ENCODE assay signal across 13 mouse cellular contexts in genomic region chr9:61325931-61326351, GRCm38 (mm10). TPM values are rescaled to one million over a fixed set of nuclear protein-coding genes. Genes with fewer than 3 reads are reported as not detected.
DNase-seq lines count a peak whose midpoint lies in the region; ATAC-seq lines count a peak whose summit lies in the region.
"Had no signal": no experiment of that assay in that cellular context is flagged by ENCODE, and none has a peak within 500 bp of the region (broad histone marks: within the 10 kb centered on the region; RNA-seq: fewer than 3 reads in every experiment).

No protein-coding gene starts in this region.

- no peak overlapping the region for H3K9ac ChIP-seq in midbrain, embryonic 15.5 days
- no peak overlapping the region for H3K9ac ChIP-seq in hindbrain, embryonic 12.5 days
- H3K9ac ChIP-seq: forebrain, embryonic 15.5 days; heart, embryonic 13.5 days; liver, embryonic 13.5 days had no signal

- peak; percentile 32 for DNase-seq in gastrocnemius, postnatal 14 days
- DNase-seq in gastrocnemius, postnatal 4 days (ENCODE audit: low spot score in 2 of 2): no peak
- no peak for DNase-seq in midbrain, embryonic 10.5 days (ENCODE audit: low spot score)
- peak; percentile 90 to 95 for DNase-seq in adrenal gland, adult (ENCODE audit: inconsistent age in 2 of 2, low spot score in 1 of 2)
- DNase-seq in cerebellum, postnatal 36 days: no peak
- no peak for DNase-seq in frontal cortex, postnatal 25 days (ENCODE audit: low spot score in 2 of 2)
- DNase-seq: liver, embryonic 13.5 days; thymus, postnatal 25 days had no signal

- no peak overlapping the region for H3K4me2 ChIP-seq in midbrain, embryonic 15.5 days
- H3K4me2 ChIP-seq in hindbrain, embryonic 12.5 days (replicated peaks): no peak overlapping the region
- H3K4me2 ChIP-seq: forebrain, embryonic 15.5 days; heart, embryonic 13.5 days; liver, embryonic 13.5 days had no signal

- intact Hi-C loops in gastrocnemius, postnatal 14 days (cut with DNase I; ENCODE audit: low total_unique reads): no loop called here

- H3K27ac ChIP-seq in midbrain, embryonic 10.5 days (replicated peaks): peak overlapping the region; percentile 13; the same call in 1 of the 2 replicates
- H3K27ac ChIP-seq in midbrain, embryonic 15.5 days: no peak overlapping the region
- H3K27ac ChIP-seq in hindbrain, embryonic 12.5 days: peak overlapping the region; percentile 72
- H3K27ac ChIP-seq: forebrain, embryonic 15.5 days; heart, embryonic 13.5 days; liver, embryonic 13.5 days had no signal

- no peaks in the 10 kb centered on the region for H3K9me3 ChIP-seq in midbrain, embryonic 10.5 days (replicated peaks)
- no peaks in the 10 kb centered on the region for H3K9me3 ChIP-seq in midbrain, embryonic 15.5 days
- H3K9me3 ChIP-seq in hindbrain, embryonic 12.5 days (replicated peaks): no peaks in the 10 kb centered on the region
- H3K9me3 ChIP-seq: forebrain, embryonic 15.5 days; heart, embryonic 13.5 days; liver, embryonic 13.5 days had no signal

- 46% methylated on average over 7 of the region's 7 CpGs for WGBS in midbrain, embryonic 10.5 days
- 33% methylated on average over 7 of the region's 7 CpGs for WGBS in midbrain, embryonic 15.5 days
- 28% methylated on average over 7 of the region's 7 CpGs for WGBS in hindbrain, embryonic 12.5 days

- H3K4me3 ChIP-seq in midbrain, embryonic 10.5 days: no peak overlapping the region
- H3K4me3 ChIP-seq in midbrain, embryonic 15.5 days: no peak overlapping the region
- no peak overlapping the region for H3K4me3 ChIP-seq in hindbrain, embryonic 12.5 days
- H3K4me3 ChIP-seq: forebrain, embryonic 15.5 days; heart, embryonic 13.5 days; liver, embryonic 13.5 days had no signal

- H3K4me1 ChIP-seq in midbrain, embryonic 10.5 days: peaks cover 38% of the 10 kb centered on the region
- H3K4me1 ChIP-seq in midbrain, embryonic 15.5 days: peaks cover 23% of the 10 kb centered on the region
- H3K4me1 ChIP-seq in hindbrain, embryonic 12.5 days: peaks cover 40% of the 10 kb centered on the region

- ATAC-seq in midbrain, embryonic 15.5 days (replicated peaks): no peak
- ATAC-seq in hindbrain, embryonic 12.5 days (ENCODE audit: low FRiP score): peak; percentile 42
- ATAC-seq: forebrain, embryonic 15.5 days; Patski had no signal

- H3K27me3 ChIP-seq in midbrain, embryonic 10.5 days (ENCODE audit: low read depth, poor library complexity, severe bottlenecking): peaks cover 83% of the 10 kb centered on the region
- H3K27me3 ChIP-seq in midbrain, embryonic 15.5 days (replicated peaks): 0 out of 2 replicates have a peak, but pooled peaks cover 8% of the 10 kb centered on the region
- H3K27me3 ChIP-seq in hindbrain, embryonic 12.5 days: peaks cover 20% of the 10 kb centered on the region
- H3K27me3 ChIP-seq: forebrain, embryonic 15.5 days; Patski had no signal

- no peaks in the 10 kb centered on the region for H3K36me3 ChIP-seq in midbrain, embryonic 10.5 days
- no peaks in the 10 kb centered on the region for H3K36me3 ChIP-seq in midbrain, embryonic 15.5 days (replicated peaks)
- H3K36me3 ChIP-seq in hindbrain, embryonic 12.5 days: no peaks in the 10 kb centered on the region
- H3K36me3 ChIP-seq: forebrain, embryonic 15.5 days; heart, embryonic 13.5 days; liver, embryonic 13.5 days had no signal

RNA-seq across cellular contexts. Expression of gene Tle3, which starts 46.2 kb away (rescaled TPM):
- total RNA-seq in gastrocnemius, postnatal 14 days (2021): 10 to 100 TPM; 12.5 to 14.2 TPM
- total RNA-seq in gastrocnemius, postnatal 4 days (2021): 10 to 100 TPM; 35.0 to 47.8 TPM
- polyA plus RNA-seq in midbrain, embryonic 10.5 days (2016; fragmentation: Nextera tagmentation; extraction: Ambion mirVana): 48.7 and 55.8 TPM in 2 replicates
- polyA plus RNA-seq in midbrain, embryonic 15.5 days (2015; fragmentation: Nextera tagmentation; extraction: Ambion mirVana): 34.9 and 39.1 TPM in 2 replicates
- 56.3 and 59.9 TPM in 2 replicates for polyA plus RNA-seq in hindbrain, embryonic 12.5 days (2016; fragmentation: Nextera tagmentation; extraction: Ambion mirVana)

Comparison
In these comparisons a context has a peak if more than half of its experiments do, and no peak if none do; other contexts are left out.
1. DNase-seq: peak in gastrocnemius, postnatal 14 days (single experiment) and adrenal gland, adult (2 of 2); none in gastrocnemius, postnatal 4 days (0 of 2), midbrain, embryonic 10.5 days (single experiment), cerebellum, postnatal 36 days (0 of 2) and frontal cortex, postnatal 25 days (0 of 2).